Mouse (Mus musculus) kidney, adult 8-10 months (tissue): Measurements from ENCODE around the gene H2-M2.
"Not testable (repeated sequence)": the region's sequence is repeated elsewhere in the genome, so short reads cannot be mapped to it uniquely, and the experiment has no call there.

Experiments used
- DNase-seq, 2 experiments: peaks; one replicate each; pipeline ENCODE4 v3.0.0; 2022

Gene H2-M2

GRCm38 (mm10) chr17:37483452-37483851, at the start of gene H2-M2:
Gene H2-M2 (minus strand): TSS chr17:37483552.
- DNase-seq: no peak

GRCm38 (mm10) chr17:37525427-37525826, 42.1 kb upstream of the H2-M2 start:
- not testable (repeated sequence) for DNase-seq

- DNase-seq: not testable (repeated sequence)
These were observed 41.3 kb upstream of the H2-M2 start for GRCm38 (mm10) chr17:37524612-37525011.

GRCm38 (mm10) chr17:37507730-37508129, 24.4 kb upstream of the H2-M2 start, which contains the start of gene Olfr111:
Gene Olfr111 (plus strand): TSS chr17:37508030.
- no peak for DNase-seq

GRCm38 (mm10) chr17:37491930-37492518, 8.7 kb upstream of the H2-M2 start, which contains the start of gene Olfr110:
Gene Olfr110 (plus strand): TSS chr17:37492468.
- DNase-seq: no peak

- no peak for DNase-seq
These were observed 24.7 kb downstream of the H2-M2 start, which contains the start of gene Olfr109 for GRCm38 (mm10) chr17:37458616-37459015. Gene Olfr109 (plus strand): TSS chr17:37458916.

- DNase-seq: no peak
These were observed 38.2 kb downstream of the H2-M2 start, which contains the start of gene Olfr108 for GRCm38 (mm10) chr17:37445180-37445579. Gene Olfr108 (plus strand): TSS chr17:37445480.
